Mouse (Mus musculus) urinary bladder, postnatal 4 days (tissue): Measurements from ENCODE around the gene Rpgrip1l.

Source experiments
- DNase-seq, 2 experiments: peaks; one replicate each; pipeline ENCODE4 v3.0.0; 2021 to 2022; ENCODE audit warnings: low spot score in 2 of 2

The Rpgrip1l gene

DNA sequence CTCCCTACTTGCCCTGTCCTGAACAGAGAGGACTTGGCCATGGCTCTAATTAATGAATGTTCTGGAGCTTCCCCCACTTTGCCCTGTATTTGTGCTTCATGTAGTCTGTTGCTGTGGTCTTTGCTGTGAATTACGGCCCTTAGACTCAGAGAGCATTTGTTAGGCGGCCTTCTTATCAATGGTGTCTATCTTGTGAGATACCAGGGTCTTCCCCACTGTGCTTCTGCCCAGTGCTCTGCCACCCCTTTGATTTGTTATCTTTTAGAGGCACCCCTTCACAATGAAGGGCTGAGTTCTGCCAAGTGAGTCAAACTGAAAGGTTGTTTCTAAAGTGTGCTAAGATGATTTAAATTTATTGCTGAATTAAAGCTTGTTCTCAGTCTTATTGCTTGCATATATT, 105.4 kb downstream of the Rpgrip1l start:
- DNase-seq: no peak

DNA sequence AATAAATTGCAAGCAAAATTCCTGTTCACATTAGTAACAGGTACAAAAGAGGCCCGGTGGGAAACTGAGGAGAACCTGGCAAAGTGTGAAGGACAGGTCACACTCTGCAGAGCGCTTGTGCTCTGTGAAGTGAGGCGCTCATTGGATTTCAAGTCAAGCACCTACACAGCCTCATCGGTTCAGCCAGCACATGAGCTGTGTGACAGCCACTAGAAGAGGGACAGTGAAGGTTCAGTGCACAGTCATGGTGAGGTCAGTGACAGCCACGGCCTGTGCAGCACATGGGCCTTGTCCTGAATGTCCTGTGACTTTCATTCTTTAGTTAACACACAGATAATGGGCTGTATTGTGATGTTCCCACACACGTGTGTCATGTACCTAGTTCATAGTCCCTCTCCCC, 107.2 kb downstream of the Rpgrip1l start:
- no peak for DNase-seq

DNA sequence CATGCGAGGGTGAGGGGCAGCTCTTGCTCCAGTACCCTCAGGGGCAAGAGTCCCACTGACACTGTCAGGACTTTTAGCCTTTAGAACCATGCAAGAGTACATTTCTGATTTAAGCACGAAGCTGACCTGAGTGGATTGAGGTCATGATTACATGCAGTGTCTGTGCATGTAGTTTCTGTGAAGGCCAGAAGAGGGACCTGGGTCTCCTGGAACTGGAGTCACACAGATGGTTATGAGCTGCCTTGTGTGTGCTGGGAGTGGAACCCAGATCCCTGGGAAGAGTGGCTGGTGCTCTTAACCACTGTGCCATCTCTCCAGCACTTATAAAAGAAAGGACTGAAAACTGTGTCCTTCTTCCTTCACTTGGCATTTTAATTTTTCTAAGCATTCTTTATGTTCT, 111.9 kb downstream of the Rpgrip1l start:
- no peak for DNase-seq

DNA sequence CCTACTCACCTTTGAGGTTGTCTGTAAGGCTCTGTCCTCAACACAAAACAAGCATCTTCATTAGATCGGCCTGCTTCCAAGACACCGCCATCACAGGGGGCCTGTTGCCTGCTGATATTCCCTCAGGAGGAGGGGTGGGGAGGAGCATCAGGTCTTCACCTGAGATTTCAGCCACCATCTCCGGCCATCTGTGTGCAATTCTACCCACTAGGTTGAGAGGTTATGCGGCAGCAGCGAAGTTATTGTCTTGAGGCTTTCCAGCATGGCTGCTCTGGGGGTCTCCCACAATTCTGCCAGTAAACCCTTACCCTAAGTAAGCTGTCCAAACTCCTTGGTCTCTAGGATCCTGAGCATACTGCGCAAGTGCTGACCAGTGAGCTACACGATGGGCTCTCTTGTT, 113.2 kb downstream of the Rpgrip1l start, which contains the start of gene Aktip:
Gene Aktip, minus strand, starts transcription at position 101 of the 400 bp plus-strand sequence.
- DNase-seq: no peak

DNA sequence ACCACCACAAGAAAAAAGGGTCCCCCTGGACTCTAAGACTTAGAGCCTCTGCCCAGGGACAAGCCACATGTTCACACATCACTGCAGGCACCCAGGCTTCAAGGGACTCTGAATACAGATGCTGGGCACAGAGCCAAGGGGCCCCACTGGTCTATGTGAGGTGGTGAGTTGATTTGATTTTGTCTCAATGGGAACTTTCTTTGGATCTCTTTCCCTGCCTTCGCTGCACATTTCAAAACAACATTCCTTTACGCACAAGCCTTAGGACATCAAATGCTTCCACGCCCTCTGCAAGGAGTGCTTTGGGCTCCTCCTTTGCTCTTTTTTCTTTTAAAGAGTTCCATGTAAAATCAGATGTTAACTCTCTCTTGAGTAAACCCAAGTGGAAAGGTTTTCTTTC, 115.0 kb downstream of the Rpgrip1l start:
- DNase-seq: no peak

DNA sequence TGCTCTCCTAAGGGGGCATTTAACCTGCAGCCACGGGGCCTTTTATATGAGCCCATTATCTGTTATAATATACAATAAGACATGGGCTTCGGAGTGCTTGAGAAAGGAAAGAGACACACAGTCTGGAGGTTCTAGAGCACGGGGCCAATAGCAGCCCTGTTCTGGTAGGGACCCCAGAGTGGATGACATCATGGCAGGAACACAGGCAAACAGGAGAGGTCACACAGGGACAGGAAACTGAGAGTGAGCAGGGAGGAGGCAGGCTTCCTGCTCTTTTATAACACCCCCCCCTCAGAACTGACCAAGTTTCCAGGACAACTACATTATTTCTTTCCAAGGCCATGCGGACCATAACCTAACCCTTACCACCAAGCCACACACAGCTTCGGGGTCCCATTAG, 115.8 kb downstream of the Rpgrip1l start:
- DNase-seq: no peak

DNA sequence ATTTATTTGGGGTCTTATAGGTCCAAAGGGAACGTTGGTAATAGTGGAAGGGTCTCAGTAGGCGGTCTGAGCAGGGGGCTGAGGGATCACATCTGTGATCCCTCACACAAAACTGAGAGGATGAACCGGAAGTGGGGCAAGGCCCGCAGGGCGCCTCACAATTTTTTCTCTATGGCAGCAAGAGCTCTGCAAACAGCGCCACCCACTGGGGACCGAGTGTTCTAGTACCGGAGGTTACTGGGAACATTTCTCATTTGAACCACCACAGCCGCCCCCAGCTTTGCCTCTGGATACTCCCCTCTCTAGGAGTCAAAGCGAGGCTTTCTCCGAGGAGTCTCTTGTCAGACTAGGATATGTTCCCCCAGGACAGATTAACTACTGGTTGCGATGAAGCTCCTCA, 116.4 kb downstream of the Rpgrip1l start:
- DNase-seq: no peak

DNA sequence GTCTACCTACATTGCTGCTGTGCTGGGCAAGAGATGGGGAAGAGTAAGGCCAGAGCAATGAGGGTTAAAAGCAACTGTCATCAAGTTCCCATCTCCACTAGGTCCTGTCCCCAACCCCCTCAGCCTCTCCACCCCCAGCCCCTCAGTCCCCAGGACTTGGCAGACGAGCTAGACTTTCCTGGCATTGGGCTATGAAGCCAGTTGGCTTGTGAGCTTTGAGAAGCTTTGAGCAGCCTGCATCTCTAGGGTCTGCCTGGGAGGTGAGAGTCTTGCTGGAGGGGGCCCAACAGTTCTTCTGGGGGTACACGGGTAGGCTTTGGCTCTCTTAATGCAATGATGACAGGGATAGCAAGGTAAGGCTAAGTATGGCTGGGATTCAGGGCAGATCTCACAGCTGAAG, 119.0 kb downstream of the Rpgrip1l start:
- no peak for DNase-seq

DNA sequence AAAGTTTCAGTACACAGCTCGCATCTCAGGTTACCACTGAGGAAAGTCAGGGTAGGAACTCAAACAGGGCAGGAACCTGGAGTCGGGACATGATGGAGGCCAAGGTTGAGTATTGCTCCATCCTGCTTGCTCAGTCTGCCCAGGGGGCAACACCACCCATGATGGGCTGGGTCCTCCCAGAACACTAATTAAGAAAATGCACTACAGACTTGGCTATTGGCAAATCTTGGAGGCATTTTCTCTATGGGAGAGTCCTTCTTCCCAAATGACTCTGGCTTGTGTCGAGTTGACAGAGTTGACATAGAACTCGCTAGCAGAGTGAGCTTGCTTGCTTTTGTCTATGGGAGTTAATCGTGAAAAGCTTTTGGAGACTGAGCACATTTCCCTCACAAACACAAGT, 120.1 kb downstream of the Rpgrip1l start:
- no peak for DNase-seq

DNA sequence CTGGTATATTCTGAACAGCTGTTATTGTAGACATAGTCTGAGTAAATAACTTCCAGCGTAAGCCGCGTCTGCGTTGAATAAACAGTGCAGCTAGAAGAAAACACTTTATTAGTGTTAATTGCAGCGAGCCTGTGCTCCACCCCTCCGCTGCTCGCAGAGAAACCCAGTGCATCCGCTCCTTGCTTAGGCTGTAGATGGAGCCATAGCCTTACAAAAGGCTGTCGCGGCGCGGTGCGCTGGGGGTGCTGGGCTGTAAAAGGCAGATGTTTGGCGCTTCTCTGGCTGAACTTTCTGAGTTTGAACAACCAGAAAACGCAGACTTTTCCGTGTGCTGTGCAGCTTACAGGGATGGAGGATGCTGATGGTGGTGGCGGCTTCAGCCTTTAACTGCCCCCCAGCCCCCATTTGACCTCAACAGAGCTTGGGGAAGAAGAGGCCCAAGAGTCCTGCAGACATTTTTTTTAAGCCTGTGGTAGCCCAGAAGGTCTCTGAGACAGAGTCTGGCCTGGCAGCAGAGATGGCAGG, 122.2 kb downstream of the Rpgrip1l start:
- peak; percentile 47 to 65 for DNase-seq

DNA sequence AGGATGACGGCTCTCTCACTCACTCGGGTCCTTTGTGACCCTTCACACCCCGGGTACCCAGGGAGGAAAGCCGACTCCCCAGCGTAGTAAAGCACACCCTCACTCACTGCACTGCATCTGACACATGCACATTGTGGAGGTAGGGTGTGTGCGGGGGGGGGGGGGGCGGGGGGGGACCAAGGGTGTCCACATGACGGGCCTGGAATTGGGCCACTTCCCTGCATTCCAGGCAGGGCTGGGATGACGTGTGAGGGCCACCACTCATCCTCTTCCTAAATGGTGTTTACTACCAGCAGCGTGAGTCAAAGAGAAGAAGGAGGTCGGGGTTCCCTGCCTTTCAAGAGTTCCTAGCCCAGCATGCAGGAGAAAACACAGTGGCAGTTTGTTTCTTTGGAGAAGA, 124.9 kb downstream of the Rpgrip1l start:
- DNase-seq: no peak

DNA sequence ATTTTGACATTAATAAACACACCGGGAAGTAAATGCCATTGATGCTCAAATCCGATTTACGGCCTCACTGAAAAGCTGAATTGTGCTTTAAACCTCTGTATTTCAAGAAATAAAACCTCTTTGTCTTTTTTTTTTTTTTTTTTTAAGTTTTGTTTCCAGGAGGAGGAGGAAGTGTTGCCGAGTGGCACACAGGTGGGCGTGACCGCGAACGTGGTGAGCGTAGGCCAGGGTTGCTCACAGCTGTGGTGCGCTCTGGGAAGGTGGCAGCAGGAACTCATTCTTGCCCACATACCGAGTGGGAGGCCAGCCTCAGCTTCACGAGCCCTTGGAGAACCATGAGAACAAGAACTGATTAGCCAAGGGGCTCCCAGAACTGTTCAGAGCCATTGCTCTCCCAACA, 126.7 kb downstream of the Rpgrip1l start:
- no peak for DNase-seq

DNA sequence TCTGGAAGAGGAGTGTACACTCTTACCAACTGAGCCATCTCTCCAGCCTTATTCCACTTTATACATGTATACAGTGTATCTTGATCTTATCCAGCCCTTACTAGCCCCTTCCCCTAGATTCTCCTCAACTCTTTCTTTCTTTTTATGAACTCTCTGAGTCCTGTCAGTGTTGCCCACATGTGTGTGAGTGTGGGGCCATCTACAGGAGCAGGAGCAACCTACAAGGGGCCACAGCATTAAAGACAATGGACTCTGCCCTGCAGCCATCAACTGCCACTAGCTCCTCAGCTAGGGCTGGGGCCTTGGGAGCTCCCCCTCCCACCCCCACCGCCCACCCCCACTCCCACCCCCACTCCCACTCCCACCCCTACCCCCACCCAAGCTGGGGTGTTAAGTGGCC, 135.4 kb downstream of the Rpgrip1l start:
- no peak for DNase-seq

DNA sequence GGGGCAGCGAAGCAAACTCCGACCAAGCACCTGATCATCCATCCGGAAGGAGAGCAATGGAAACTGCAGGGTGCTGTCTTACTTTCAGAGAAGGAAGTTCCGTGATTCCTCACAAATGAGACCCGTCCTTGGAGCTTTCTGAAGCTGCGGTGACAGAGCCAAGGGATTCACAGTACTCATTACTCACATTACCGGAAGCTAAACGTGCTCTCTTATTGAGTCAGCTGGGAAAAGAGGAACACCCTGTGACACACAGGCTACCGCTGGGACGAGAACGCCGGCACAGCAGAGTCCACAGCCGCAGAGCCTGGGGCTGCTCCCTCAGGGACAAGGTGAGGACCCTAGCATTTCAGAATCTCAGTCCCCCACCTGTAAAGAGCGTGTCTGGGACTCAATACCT, 136.9 kb downstream of the Rpgrip1l start:
- no peak for DNase-seq

DNA sequence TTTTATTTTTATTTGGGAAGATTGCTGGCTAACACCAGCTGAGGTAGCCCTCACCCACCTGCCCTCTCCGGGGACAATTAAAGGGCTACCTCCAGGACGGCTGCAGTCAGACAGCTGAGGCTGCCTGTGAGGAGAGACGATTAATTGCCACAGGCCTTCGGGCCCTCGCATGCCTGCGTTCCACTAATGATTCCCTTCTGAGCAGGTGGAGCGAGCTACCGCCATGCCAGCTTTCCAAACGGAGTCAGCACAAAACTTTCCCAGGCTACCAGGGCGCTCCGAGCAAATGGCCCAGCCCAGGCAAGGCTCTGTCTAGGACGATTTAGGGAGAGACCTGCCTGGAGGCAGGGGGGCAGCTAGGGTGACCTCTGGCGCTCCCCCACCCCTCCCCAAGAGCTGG, 141.5 kb downstream of the Rpgrip1l start:
- no peak for DNase-seq

DNA sequence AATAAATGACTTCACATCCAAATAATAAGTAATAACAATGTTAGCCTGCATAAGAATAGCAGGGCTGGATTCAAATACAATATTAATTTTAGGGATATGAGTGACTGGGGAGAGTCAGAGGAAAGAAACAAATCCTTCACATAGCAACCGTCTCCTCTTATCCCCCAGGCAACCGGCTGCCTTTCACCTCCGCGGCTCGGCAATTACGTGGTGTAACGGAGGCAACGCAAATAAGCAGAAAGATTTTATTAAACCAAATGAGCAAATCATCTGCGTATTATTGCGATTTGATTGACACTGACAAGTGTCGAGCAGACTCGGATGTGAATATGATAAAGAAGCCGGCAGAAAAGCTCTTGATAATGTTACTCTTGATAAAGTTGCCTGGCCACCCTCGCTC, 142.1 kb downstream of the Rpgrip1l start:
- no peak for DNase-seq

DNA sequence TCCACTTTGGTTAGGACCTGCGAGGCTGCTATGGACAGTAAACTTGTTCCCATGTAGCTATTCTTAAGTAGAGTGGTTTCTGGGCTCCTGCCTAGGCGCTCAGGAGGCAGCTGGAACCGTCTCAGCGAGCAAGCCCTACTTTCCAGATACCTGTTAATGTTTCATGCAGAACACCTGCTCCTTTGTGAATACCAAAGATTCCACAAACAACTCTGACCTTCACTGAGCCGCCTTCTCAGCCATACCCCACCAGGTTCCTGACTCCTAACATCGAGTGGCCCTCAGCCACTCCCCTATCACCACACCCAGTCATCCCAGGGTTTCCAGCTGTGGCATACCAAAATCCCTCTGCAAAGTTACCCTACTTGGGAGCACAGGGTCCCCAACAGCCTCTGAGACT, 142.9 kb downstream of the Rpgrip1l start:
- no peak for DNase-seq
